Mouse (Mus musculus): ENCODE measurements at regions not wholly inside any gene's neighbourhood (a gene's known extent, or its start where the extent isn't known, plus 50 kb on each side); places are given as distances from the start of the nearest gene placed in this dataset.
"Not testable (repeated sequence)": the region's sequence is repeated elsewhere in the genome, so short reads cannot be mapped to it uniquely, and the experiment has no call there.

- Histone ChIP-seq H3K4me3 (peak overlapping the region; percentile 24), H3K9me3 (no peaks in the 10 kb centered on the region), H3K4me2 (replicated peaks) (peak overlapping the region; percentile 47), H3K36me3 (no peaks in the 10 kb centered on the region), H3K9ac (replicated peaks) (no peak overlapping the region), H3K27ac (replicated peaks) (no peak overlapping the region), H3K27me3 (0 out of 2 replicates have a peak, but pooled peaks cover 3% of the 10 kb centered on the region), H3K4me1 (0 out of 2 replicates have a peak, but pooled peaks cover 5% of the 10 kb centered on the region)
- WGBS: 18% methylated on average over 25 of the region's 25 CpGs
- ATAC-seq (ENCODE audit: low FRiP score, low read depth): peak; percentile 67
Measured at GRCm38 (mm10) chr1:184235131-184235983, 201.3 kb upstream of the 1700056E22Rik start.

- Histone ChIP-seq H3K27ac (replicated peaks) (no peak overlapping the region), H3K4me1 (0 out of 2 replicates have a peak, but pooled peaks cover 5% of the 10 kb centered on the region), H3K9me3 (no peaks in the 10 kb centered on the region), H3K9ac (replicated peaks) (no peak overlapping the region), H3K36me3 (no peaks in the 10 kb centered on the region), H3K4me2 (replicated peaks) (no peak overlapping the region), H3K4me3 (no peak overlapping the region), H3K27me3 (0 out of 2 replicates have a peak, but pooled peaks cover 3% of the 10 kb centered on the region)
- WGBS: 40% methylated on average over 8 of the region's 8 CpGs
- ATAC-seq (ENCODE audit: low FRiP score, low read depth): peak; percentile 67
Measured at GRCm38 (mm10) chr1:184234320-184234988, 200.4 kb upstream of the 1700056E22Rik start.

- ATAC-seq (ENCODE audit: low FRiP score, low read depth): no peak
Measured at GRCm38 (mm10) chr1:184233741-184234255, 199.7 kb upstream of the 1700056E22Rik start.

GRCm38 (mm10) chr1:184222326-184222725 lies 188.2 kb upstream of the 1700056E22Rik start:
- no peaks in the 10 kb centered on the region for H3K27me3 ChIP-seq
- H3K9me3 ChIP-seq: no peaks in the 10 kb centered on the region
- H3K27ac ChIP-seq (replicated peaks): no peak overlapping the region
- ATAC-seq (ENCODE audit: low FRiP score, low read depth): no peak
- H3K4me1 ChIP-seq: no peaks in the 10 kb centered on the region
- no peak overlapping the region for H3K4me3 ChIP-seq
- 70% methylated on average over 2 of the region's 2 CpGs for WGBS
- no peak overlapping the region for H3K4me2 ChIP-seq (replicated peaks)
- no peak overlapping the region for H3K9ac ChIP-seq (replicated peaks)
- H3K36me3 ChIP-seq: no peaks in the 10 kb centered on the region

More at GRCm38 (mm10) chr1:184233741-184234255, 199.7 kb upstream of the 1700056E22Rik start:
- Histone ChIP-seq H3K36me3 (no peaks in the 10 kb centered on the region), H3K27ac (replicated peaks) (no peak overlapping the region), H3K9me3 (no peaks in the 10 kb centered on the region), H3K4me1 (0 out of 2 replicates have a peak, but pooled peaks cover 5% of the 10 kb centered on the region), H3K4me3 (no peak overlapping the region), H3K4me2 (replicated peaks) (no peak overlapping the region), H3K27me3 (0 out of 2 replicates have a peak, but pooled peaks cover 3% of the 10 kb centered on the region), H3K9ac (replicated peaks) (no peak overlapping the region)
- 62% methylated on average over 5 of the region's 5 CpGs for WGBS

GRCm38 (mm10) chr1:184221792-184222191 lies 187.7 kb upstream of the 1700056E22Rik start:
- Histone ChIP-seq H3K27ac (replicated peaks) (no peak overlapping the region), H3K27me3 (no peaks in the 10 kb centered on the region), H3K4me2 (replicated peaks) (no peak overlapping the region), H3K36me3 (no peaks in the 10 kb centered on the region), H3K4me1 (no peaks in the 10 kb centered on the region), H3K9ac (replicated peaks) (no peak overlapping the region), H3K4me3 (no peak overlapping the region), H3K9me3 (no peaks in the 10 kb centered on the region)
- ATAC-seq (ENCODE audit: low FRiP score, low read depth): no peak
- WGBS: 78% methylated on average over 3 of the region's 3 CpGs

GRCm38 (mm10) chr1:184197272-184197671 lies 163.2 kb upstream of the 1700056E22Rik start:
- no peak overlapping the region for H3K27ac ChIP-seq (replicated peaks)
- H3K9ac ChIP-seq (replicated peaks): no peak overlapping the region
- H3K4me2 ChIP-seq (replicated peaks): no peak overlapping the region
- ATAC-seq (ENCODE audit: low FRiP score, low read depth): no peak
- H3K4me3 ChIP-seq: no peak overlapping the region
- H3K4me1 ChIP-seq: no peaks in the 10 kb centered on the region; the same call in 1 of the 2 replicates
- H3K27me3 ChIP-seq: no peaks in the 10 kb centered on the region
- H3K9me3 ChIP-seq: no peaks in the 10 kb centered on the region
- WGBS: 84% methylated on average over 4 of the region's 4 CpGs
- H3K36me3 ChIP-seq: no peaks in the 10 kb centered on the region

DNA sequence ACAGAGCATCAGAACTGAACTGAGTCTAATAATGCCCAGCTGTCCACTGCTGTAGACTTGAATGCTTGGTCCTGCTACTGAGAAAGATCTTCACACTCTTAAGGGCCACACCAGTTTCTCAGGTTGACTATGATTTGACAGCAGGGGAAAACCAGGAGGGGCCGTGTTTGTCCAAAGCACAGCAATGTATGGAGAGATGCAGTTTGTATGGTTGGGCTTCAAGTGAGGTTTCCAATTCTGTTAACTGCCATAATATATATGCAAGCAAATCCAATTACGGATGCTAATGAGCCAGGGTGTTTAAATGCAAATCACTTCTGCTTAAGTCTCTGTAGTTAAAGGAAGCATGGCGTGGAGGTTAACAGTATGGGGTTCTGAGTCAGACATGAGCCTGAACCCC lies 157.2 kb upstream of the 1700056E22Rik start:
- Histone ChIP-seq H3K4me2 (replicated peaks) (no peak overlapping the region), H3K27me3 (no peaks in the 10 kb centered on the region), H3K4me3 (no peak overlapping the region), H3K36me3 (no peaks in the 10 kb centered on the region), H3K9me3 (no peaks in the 10 kb centered on the region), H3K27ac (replicated peaks) (no peak overlapping the region), H3K9ac (replicated peaks) (no peak overlapping the region), H3K4me1 (no peaks in the 10 kb centered on the region; the same call in 1 of the 2 replicates)
- 65% methylated on average over 3 of the region's 3 CpGs for WGBS
- no peak for ATAC-seq (ENCODE audit: low FRiP score, low read depth)

GRCm38 (mm10) chr1:184187582-184187981 lies 153.5 kb upstream of the 1700056E22Rik start:
- no peak overlapping the region for H3K27ac ChIP-seq (replicated peaks)
- H3K9me3 ChIP-seq: no peaks in the 10 kb centered on the region
- H3K4me3 ChIP-seq: no peak overlapping the region
- no peaks in the 10 kb centered on the region for H3K27me3 ChIP-seq
- H3K4me1 ChIP-seq: no peaks in the 10 kb centered on the region; the same call in 1 of the 2 replicates
- H3K36me3 ChIP-seq: no peaks in the 10 kb centered on the region
- H3K9ac ChIP-seq (replicated peaks): no peak overlapping the region
- no peak overlapping the region for H3K4me2 ChIP-seq (replicated peaks)
- ATAC-seq (ENCODE audit: low FRiP score, low read depth): no peak

- H3K9me3 ChIP-seq: no peaks in the 10 kb centered on the region
- H3K9ac ChIP-seq (replicated peaks): no peak overlapping the region
- WGBS: 87% methylated on average over 4 of the region's 4 CpGs
- ATAC-seq (ENCODE audit: low FRiP score, low read depth): no peak
- H3K27ac ChIP-seq (replicated peaks): no peak overlapping the region
- no peaks in the 10 kb centered on the region for H3K27me3 ChIP-seq
- no peak overlapping the region for H3K4me2 ChIP-seq (replicated peaks)
- no peaks in the 10 kb centered on the region for H3K4me1 ChIP-seq
- no peak overlapping the region for H3K4me3 ChIP-seq
- no peaks in the 10 kb centered on the region for H3K36me3 ChIP-seq
Measured at GRCm38 (mm10) chr1:184182163-184182562, 148.1 kb upstream of the 1700056E22Rik start.

GRCm38 (mm10) chr1:184174416-184174815 lies 140.3 kb upstream of the 1700056E22Rik start:
- H3K27ac ChIP-seq (replicated peaks); H3K4me2 ChIP-seq (replicated peaks); H3K4me1 ChIP-seq; H3K27me3 ChIP-seq; H3K9me3 ChIP-seq; H3K9ac ChIP-seq (replicated peaks); H3K4me3 ChIP-seq; H3K36me3 ChIP-seq; ATAC-seq (ENCODE audit: low FRiP score, low read depth): not testable (repeated sequence)
- WGBS: 68% methylated on average over 1 of the region's 1 CpGs

DNA sequence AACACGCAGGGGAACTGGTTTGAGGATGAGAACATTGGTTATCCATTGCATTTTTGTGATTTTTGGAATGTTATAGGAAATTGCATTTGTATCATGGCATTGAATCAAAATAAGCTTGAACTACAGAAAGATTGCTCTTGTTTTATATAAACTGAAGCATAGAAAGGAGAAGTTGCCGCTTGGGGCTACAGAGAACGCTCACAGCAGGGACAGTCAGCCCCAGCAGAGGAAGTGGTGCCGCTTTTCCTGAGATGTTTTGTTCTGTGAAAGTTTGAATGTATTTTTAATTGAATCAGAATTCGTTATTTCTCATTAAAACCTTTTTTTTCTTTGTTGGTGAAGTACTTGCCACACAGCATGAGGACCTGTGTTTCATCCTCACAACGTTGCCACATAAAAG lies 139.6 kb upstream of the 1700056E22Rik start:
- WGBS: 78% methylated on average over 6 of the region's 6 CpGs
- no peak for ATAC-seq (ENCODE audit: low FRiP score, low read depth)

GRCm38 (mm10) chr1:184172986-184173385 lies 138.9 kb upstream of the 1700056E22Rik start:
- 86% methylated on average over 2 of the region's 2 CpGs for WGBS
- H3K27ac ChIP-seq (replicated peaks): no peak overlapping the region
- no peaks in the 10 kb centered on the region for H3K9me3 ChIP-seq
- ATAC-seq (ENCODE audit: low FRiP score, low read depth): no peak
- no peak overlapping the region for H3K9ac ChIP-seq (replicated peaks)
- H3K27me3 ChIP-seq: no peaks in the 10 kb centered on the region
- H3K4me2 ChIP-seq (replicated peaks): no peak overlapping the region
- H3K36me3 ChIP-seq: no peaks in the 10 kb centered on the region
- no peaks in the 10 kb centered on the region; the same call in 1 of the 2 replicates for H3K4me1 ChIP-seq
- no peak overlapping the region for H3K4me3 ChIP-seq

More for the DNA sequence above, 139.6 kb upstream of the 1700056E22Rik start:
- no peaks in the 10 kb centered on the region; the same call in 1 of the 2 replicates for H3K4me1 ChIP-seq
- no peak overlapping the region for H3K27ac ChIP-seq (replicated peaks)
- no peaks in the 10 kb centered on the region for H3K9me3 ChIP-seq
- H3K27me3 ChIP-seq: no peaks in the 10 kb centered on the region
- H3K9ac ChIP-seq (replicated peaks): no peak overlapping the region
- no peak overlapping the region for H3K4me2 ChIP-seq (replicated peaks)
- no peaks in the 10 kb centered on the region for H3K36me3 ChIP-seq
- no peak overlapping the region for H3K4me3 ChIP-seq

Measured in midbrain, embryonic 12.5 days (tissue).